13 mouse cellular contexts compared by ENCODE assay signal in the genomic region with DNA sequence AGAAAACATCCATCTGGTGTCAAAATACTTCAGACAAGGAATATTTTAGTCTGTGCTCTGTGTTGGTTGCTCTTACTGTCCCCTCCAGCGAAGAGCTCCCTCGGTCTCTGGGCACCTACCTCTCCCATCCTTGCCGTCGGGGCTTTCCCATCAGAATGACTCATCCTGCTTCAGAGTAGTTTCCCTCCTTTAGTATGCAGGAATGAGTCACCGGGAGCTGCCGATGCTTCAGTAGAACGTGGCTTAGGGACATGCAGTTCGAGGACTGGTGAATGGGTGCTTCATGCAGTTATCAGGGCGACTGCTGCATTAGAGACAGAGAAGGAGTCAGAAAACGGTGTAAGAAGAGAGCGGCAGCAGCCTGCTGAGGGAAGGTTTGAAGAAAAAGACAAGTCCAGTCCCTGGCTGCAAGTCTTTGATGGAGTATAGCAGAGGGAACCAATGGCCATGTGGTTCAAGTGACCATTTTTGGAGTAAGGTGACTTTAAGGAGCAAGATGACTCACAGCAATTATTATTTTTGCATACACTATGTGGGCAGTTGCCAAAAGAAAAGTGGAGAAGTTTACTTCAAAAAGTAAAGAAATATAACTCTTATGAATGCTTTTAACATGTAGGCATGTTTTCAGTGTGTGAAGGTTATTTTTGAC.
DNase-seq lines count a peak whose midpoint lies in the region.
"Had no signal": no experiment of that assay in that cellular context is flagged by ENCODE, and none has a peak within 500 bp of the region (broad histone marks: within the 10 kb centered on the region; RNA-seq: fewer than 3 reads in every experiment).

No protein-coding gene starts in this region.

- peak; percentile 62 to 77 for DNase-seq in adrenal gland, adult (ENCODE audit: inconsistent age in 2 of 2, low spot score in 1 of 2)
- no peak for DNase-seq in adrenal gland, adult 18-20 months (ENCODE audit: low spot score in 2 of 2)
- DNase-seq in urinary bladder, adult 18-20 months (ENCODE audit: low spot score in 2 of 2), result peak; percentile 10 to 13
- no peak for DNase-seq in urinary bladder, postnatal 25 days (ENCODE audit: low spot score)
- DNase-seq in adrenal gland, postnatal 25 days, result peak; percentile 15
- peak; percentile 41 for DNase-seq in telencephalon, adult 2 months (ENCODE audit: low read depth, low spot score)
- DNase-seq in thymus, postnatal 25 days, result no peak
- no peak for DNase-seq in natural killer cell, adult 2 months (ENCODE audit: low spot score in 2 of 2)
- DNase-seq: B cell, adult 2 months; cerebellum, adult 11-12 months; gastrocnemius, postnatal 14 days; kidney, postnatal 14 days; layer of hippocampus, postnatal 36 days had no signal

Comparison
In these comparisons a context has a peak if more than half of its experiments do, and no peak if none do; other contexts are left out.
1. DNase-seq: peak in adrenal gland, adult (2 of 2), urinary bladder, adult 18-20 months (2 of 2), adrenal gland, postnatal 25 days (single experiment) and telencephalon, adult 2 months (single experiment); none in adrenal gland, adult 18-20 months (0 of 2), urinary bladder, postnatal 25 days (single experiment), thymus, postnatal 25 days (single experiment) and natural killer cell, adult 2 months (0 of 2).